Mouse (Mus musculus): ENCODE results near the gene Tom1l2.

The Tom1l2 gene

GRCm38 (mm10) chr11:60229821-60230220 lies 122.9 kb downstream of the Tom1l2 start:
- DNase-seq (ENCODE audit: low read depth): no peak

GRCm38 (mm10) chr11:60228525-60228924 lies 124.2 kb downstream of the Tom1l2 start:
- no peak for DNase-seq (ENCODE audit: low read depth)

GRCm38 (mm10) chr11:60225874-60226273 lies 126.8 kb downstream of the Tom1l2 start:
- no peak for DNase-seq (ENCODE audit: low read depth)

- peak; percentile 43 for DNase-seq (ENCODE audit: low read depth)
Measured at GRCm38 (mm10) chr11:60224676-60225075, 128.0 kb downstream of the Tom1l2 start.

- no peak for DNase-seq (ENCODE audit: low read depth)
Measured at GRCm38 (mm10) chr11:60222469-60223236, 130.1 kb downstream of the Tom1l2 start, which contains the start of gene Srebf1. Gene Srebf1, minus strand, starts transcription at chr11:60222581.

- DNase-seq (ENCODE audit: low read depth): no peak
Measured at GRCm38 (mm10) chr11:60222085-60222468, 130.6 kb downstream of the Tom1l2 start.

GRCm38 (mm10) chr11:60221425-60221824 lies 131.3 kb downstream of the Tom1l2 start:
- DNase-seq (ENCODE audit: low read depth): no peak

- DNase-seq (ENCODE audit: low read depth): peak; percentile 74
Measured at GRCm38 (mm10) chr11:60220291-60220804, 132.4 kb downstream of the Tom1l2 start.

- DNase-seq (ENCODE audit: low read depth): peak; percentile 56
Measured at GRCm38 (mm10) chr11:60219609-60220008, 133.1 kb downstream of the Tom1l2 start.

GRCm38 (mm10) chr11:60217467-60217866 lies 135.2 kb downstream of the Tom1l2 start:
- DNase-seq (ENCODE audit: low read depth): no peak

GRCm38 (mm10) chr11:60216671-60217070 lies 136.0 kb downstream of the Tom1l2 start:
- DNase-seq (ENCODE audit: low read depth): no peak

GRCm38 (mm10) chr11:60213266-60213665 lies 139.4 kb downstream of the Tom1l2 start:
- DNase-seq (ENCODE audit: low read depth): no peak

GRCm38 (mm10) chr11:60211761-60212160 lies 140.9 kb downstream of the Tom1l2 start:
- no peak for DNase-seq (ENCODE audit: low read depth)

- DNase-seq (ENCODE audit: low read depth): no peak
Measured at GRCm38 (mm10) chr11:60211152-60211551, 141.6 kb downstream of the Tom1l2 start.

- peak; percentile 64 for DNase-seq (ENCODE audit: low read depth)
Measured at GRCm38 (mm10) chr11:60210305-60210724, 142.4 kb downstream of the Tom1l2 start.

- DNase-seq (ENCODE audit: low read depth): no peak
Measured at GRCm38 (mm10) chr11:60209933-60210249, 142.8 kb downstream of the Tom1l2 start.

GRCm38 (mm10) chr11:60209217-60209932 lies 143.3 kb downstream of the Tom1l2 start:
- peak; percentile 44 for DNase-seq (ENCODE audit: low read depth)

- no peak for DNase-seq (ENCODE audit: low read depth)
Measured at GRCm38 (mm10) chr11:60208712-60209111, 144.0 kb downstream of the Tom1l2 start.

GRCm38 (mm10) chr11:60208201-60208600 lies 144.5 kb downstream of the Tom1l2 start:
- DNase-seq (ENCODE audit: low read depth): no peak

GRCm38 (mm10) chr11:60206207-60206606 lies 146.5 kb downstream of the Tom1l2 start:
- no peak for DNase-seq (ENCODE audit: low read depth)

GRCm38 (mm10) chr11:60205026-60205425 lies 147.7 kb downstream of the Tom1l2 start:
- DNase-seq (ENCODE audit: low read depth): no peak

- no peak for DNase-seq (ENCODE audit: low read depth)
Measured at GRCm38 (mm10) chr11:60202710-60203638, 149.7 kb downstream of the Tom1l2 start.
